Mouse (Mus musculus) spleen, postnatal 14 days (tissue): ENCODE data around the gene Smarcd2.

Experiments used
- DNase-seq, 2 experiments: peaks; one replicate each; pipeline ENCODE4 v3.0.0; 2021 to 2022; ENCODE audit warnings: low spot score in 2 of 2

The Smarcd2 gene

GRCm38 (mm10) chr11:106272644-106273310, at the start of gene Smarcd2:
Gene Smarcd2 (minus strand): TSS chr11:106272972.
- DNase-seq = peak; percentile 98

GRCm38 (mm10) chr11:106318406-106319366, 45.9 kb upstream of the Smarcd2 start:
- no peak for DNase-seq

- no peak for DNase-seq
Observed at GRCm38 (mm10) chr11:106317801-106318200, 45.0 kb upstream of the Smarcd2 start.

- no peak for DNase-seq
Observed at GRCm38 (mm10) chr11:106316416-106316815, 43.6 kb upstream of the Smarcd2 start.

GRCm38 (mm10) chr11:106314333-106314812, 41.6 kb upstream of the Smarcd2 start, which contains the start of gene Cd79b:
Gene Cd79b (minus strand): TSS chr11:106314762.
- DNase-seq = peak; percentile 64 to 73

- no peak for DNase-seq
Observed at GRCm38 (mm10) chr11:106313533-106313932, 40.8 kb upstream of the Smarcd2 start.

GRCm38 (mm10) chr11:106310123-106310522, 37.4 kb upstream of the Smarcd2 start:
- DNase-seq = peak; percentile 49 to 66

- DNase-seq = peak; percentile 57 to 72
Observed at GRCm38 (mm10) chr11:106308162-106308561, 35.4 kb upstream of the Smarcd2 start.

GRCm38 (mm10) chr11:106307432-106307831, 34.7 kb upstream of the Smarcd2 start:
- DNase-seq = no peak

- DNase-seq = no peak
Observed at GRCm38 (mm10) chr11:106306758-106307157, 34.0 kb upstream of the Smarcd2 start.

- no peak for DNase-seq
Observed at GRCm38 (mm10) chr11:106306065-106306385, 33.3 kb upstream of the Smarcd2 start.

- no peak for DNase-seq
Observed at GRCm38 (mm10) chr11:106305348-106306064, 32.7 kb upstream of the Smarcd2 start.

GRCm38 (mm10) chr11:106302634-106303033, 29.9 kb upstream of the Smarcd2 start:
- peak; percentile 52 to 66 for DNase-seq

- DNase-seq = no peak
Observed at GRCm38 (mm10) chr11:106301765-106302164, 29.0 kb upstream of the Smarcd2 start, which contains the start of gene Gh. Gene Gh (minus strand): TSS chr11:106301865.

- DNase-seq = no peak
Observed at GRCm38 (mm10) chr11:106291861-106292260, 19.1 kb upstream of the Smarcd2 start.

- DNase-seq = no peak
Observed at GRCm38 (mm10) chr11:106290376-106290775, 17.6 kb upstream of the Smarcd2 start.

GRCm38 (mm10) chr11:106289369-106289768, 16.6 kb upstream of the Smarcd2 start:
- no peak for DNase-seq

- DNase-seq = no peak
Observed at GRCm38 (mm10) chr11:106286987-106287386, 14.2 kb upstream of the Smarcd2 start.

- no peak for DNase-seq
Observed at GRCm38 (mm10) chr11:106286206-106286605, 13.4 kb upstream of the Smarcd2 start.

GRCm38 (mm10) chr11:106284126-106284525, 11.4 kb upstream of the Smarcd2 start:
- DNase-seq = no peak

- no peak for DNase-seq
Observed at GRCm38 (mm10) chr11:106283371-106283770, 10.6 kb upstream of the Smarcd2 start.

- DNase-seq = no peak
Observed at GRCm38 (mm10) chr11:106282452-106282851, 9.7 kb upstream of the Smarcd2 start.
